Mouse (Mus musculus) gastrocnemius, postnatal 14 days (tissue): Measurements from ENCODE around the gene Gorasp2. TPM values are rescaled to one million over a fixed set of nuclear protein-coding genes. Genes with fewer than 3 reads are reported as not detected.

ENCODE experiments used
- DNase-seq: peaks from one replicate; pipeline ENCODE4 v3.0.0; 2021; ENCODE audit warnings: mixed read lengths
- intact Hi-C: fragments of 180-260 bp; cut with DNase I; formaldehyde crosslinking; loops from one replicate; pipeline ENCODE4 v1.15.1; 2025; ENCODE audit warnings: low total_unique reads
- total RNA-seq, 2 experiments: library from RNA; stranded (reverse); gene quantifications; 2 replicates each; pipeline ENCODE4 v1.2.3; 2021

Gene Gorasp2
- total RNA-seq, 2 experiments from 2014 or later, result 63.5 to 67.7 TPM

DNA sequence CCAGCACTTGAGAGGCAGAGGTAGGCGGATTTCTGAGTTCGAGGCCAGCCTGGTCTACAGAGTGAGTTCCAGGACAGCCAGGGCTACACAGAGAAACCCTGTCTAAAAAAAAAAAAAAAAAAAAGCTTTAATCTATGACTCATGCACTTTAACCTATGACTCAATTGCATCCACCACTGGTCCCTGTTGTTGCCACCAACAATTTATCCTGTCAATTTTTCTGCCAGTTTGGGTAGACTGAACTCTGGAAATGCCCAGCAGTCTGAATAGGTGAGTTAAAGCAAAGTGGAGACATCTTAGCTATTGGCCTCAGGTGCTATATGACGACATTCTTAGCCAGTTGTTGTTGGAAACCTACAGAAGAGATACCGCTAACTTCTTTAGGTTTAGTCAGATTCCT, 11.9 kb upstream of the Gorasp2 start:
- intact Hi-C loops, result no loop called here
- DNase-seq, result no peak

DNA sequence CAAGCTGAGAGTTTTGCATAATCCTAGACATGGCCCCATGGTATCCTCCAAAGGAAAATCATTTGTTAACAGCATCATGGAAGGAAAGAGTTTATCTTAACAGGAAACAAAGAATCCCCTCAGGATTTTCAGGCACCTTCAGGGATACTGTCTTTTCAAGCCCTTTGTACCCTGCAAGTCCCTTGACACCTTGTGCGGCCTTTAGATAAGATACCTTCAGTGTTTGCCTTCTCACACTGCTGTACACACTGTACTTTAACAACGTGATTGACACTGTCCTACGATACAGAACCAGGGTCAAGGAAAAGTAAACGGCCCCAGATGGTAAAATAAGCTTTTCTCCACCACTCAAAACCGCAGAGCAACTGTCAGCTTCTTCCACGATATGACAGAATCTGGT, 9.6 kb upstream of the Gorasp2 start:
- intact Hi-C loops, result no loop called here
- no peak for DNase-seq

DNA sequence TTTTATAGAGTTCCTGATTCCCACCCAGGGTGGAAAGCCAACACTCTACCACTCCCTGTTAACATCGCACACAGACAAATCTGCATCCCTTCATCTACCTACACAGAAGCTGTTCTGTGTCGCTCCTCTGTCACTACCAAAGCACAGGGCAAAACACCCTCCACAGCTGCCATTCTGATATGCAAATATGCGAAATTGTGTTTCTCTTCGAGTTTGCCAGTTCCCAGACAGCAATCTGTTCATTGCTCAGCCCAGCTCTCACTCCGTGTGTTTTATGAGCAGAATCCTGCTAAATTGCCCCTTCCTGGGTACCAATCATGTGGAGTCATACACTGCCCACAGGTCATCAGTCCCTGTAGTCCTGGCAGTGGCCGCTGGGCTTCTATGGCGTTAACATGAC, 4.3 kb upstream of the Gorasp2 start:
- intact Hi-C loops, result no loop called here
- DNase-seq, result no peak

DNA sequence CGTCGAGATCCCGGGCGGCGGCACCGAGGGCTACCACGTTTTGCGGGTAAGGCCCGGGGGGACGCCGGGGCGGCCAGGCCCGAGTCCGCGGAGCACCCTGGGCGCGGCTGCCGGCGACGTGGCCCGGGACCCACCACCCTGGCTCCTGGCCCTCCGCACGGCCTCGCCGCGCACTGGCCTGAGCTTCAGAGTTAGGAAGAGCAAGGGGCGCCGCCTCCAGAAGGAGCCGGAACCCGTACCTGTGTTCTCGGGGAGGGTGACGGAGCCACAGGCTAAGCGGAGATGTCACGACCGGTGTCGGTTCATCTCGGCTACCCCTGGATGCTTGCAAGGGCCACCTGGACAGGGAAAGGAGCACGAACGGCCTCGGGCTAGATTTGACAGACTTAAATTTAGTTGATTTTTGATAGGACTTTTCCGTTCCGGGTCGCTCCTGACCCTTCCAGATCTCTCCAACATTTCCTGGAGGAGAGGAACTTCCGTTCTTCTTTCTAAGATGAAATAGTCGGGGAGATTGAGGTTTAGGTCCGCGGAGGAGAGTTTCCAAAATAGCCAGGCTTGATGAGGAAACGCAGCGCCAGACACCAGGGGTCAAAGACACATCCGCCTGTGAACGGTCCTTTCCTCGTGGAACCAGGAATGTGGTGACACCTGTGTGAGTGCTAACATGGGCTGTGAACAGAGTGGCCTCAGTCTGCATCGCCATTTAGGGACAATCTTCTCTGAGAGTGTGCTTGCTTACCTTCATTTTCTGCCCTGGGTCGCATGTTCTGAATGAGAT, 529 bp downstream of the Gorasp2 start, which contains the start of gene Gm26558:
Gene Gm26558 (minus strand): TSS at position 394 of the 781 bp plus-strand sequence.
- no peak for DNase-seq
- intact Hi-C loops, result no loop called here

DNA sequence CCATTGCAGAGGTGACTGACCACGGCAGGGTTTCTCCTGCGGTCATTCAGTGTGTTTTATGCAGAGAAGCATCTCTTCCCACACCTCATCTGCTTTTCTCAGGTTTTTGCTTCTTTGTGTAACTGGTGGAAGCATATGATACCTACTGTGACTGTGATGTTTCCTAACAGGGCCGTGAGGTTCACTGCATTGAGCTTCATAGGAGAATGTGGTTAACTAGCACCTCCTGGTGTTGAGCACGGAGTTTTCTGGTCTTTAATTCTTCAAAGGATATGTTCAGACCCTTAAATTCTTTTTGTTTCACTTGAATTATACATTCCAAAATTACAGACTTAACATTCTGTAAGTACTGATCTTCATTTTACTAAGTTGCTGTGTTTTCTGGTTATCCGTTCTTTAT, 2.4 kb downstream of the Gorasp2 start:
- intact Hi-C loops, result no loop called here
- DNase-seq, result no peak

DNA sequence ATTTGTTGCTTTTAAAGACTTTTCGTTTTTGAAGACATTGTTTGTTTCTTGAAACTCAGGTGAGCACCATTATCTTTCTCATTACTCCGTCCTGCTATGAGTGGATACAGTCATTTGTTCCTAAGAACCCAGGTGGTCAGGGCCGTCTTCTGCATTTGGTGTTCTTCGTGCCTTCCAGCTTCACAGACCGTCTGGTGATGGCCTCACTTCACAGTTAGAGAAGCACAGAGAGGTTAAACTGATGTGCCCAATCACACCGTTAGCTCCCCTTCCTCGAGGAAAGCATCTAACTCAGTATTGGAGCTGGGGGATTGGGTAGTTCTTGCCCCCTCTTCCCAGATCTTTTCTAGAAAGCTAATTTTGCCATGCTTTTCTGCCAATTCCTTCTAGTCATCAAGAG, 5.6 kb downstream of the Gorasp2 start:
- intact Hi-C loops, result no loop called here

DNA sequence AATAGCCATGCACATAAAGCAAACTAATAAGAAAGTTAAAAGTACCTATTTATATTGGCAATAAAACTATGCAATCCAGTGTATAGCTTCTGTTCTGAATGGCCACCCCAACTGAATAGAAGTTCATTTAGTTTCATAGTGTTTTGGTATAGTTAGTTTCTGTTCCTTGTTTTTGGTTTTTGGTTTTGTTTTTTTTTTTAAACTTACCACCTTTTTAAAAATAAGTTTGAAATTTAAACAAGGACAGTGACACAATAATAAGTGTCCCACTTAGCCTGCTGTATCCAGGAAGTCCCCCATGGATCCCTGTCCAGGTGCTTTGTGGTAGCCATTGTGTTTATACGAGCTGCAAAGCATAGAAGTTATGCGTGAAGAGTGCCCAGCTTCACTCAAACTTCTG, 7.9 kb downstream of the Gorasp2 start:
- intact Hi-C loops, result no loop called here
- DNase-seq, result no peak

More for the DNA sequence above, 5.6 kb downstream of the Gorasp2 start:
- DNase-seq, result no peak

DNA sequence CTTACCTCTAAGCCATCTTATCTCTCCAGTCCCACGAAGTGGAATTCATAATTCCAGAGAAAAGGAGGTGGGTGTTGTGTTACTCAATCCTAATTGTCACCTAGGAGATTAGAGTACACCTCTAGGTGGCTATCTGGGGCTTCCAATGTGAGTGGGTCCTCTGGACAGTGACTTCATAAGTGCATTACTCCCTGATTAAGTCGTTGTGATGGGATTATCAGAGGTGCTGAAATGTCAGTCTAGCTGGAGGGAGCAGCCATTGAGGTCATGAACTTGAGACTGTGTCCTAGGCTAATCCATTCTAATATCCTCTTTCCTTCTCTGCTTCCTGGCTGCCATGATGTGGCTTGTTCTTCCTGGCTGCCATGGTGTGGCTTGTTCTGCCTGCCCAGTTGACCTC, 8.5 kb downstream of the Gorasp2 start:
- intact Hi-C loops, result no loop called here
- no peak for DNase-seq

DNA sequence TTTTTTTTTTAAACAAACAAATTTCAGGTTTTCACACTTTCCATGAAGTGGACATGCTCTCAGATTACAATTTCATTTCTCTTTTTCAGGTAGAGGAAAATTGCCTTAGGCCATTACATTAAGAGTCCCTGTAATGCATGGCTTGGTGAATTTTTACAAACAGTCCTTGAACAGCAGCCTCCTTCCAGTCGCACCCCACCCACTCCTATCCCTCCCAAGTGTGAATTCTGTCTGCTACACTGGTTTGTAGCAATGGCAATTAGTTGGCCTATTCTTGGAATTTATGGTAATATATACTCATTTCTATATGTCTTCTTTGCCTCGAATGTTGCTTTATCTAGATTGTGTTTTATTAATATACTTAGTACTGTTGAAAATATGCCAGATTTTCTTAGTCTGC, 11.1 kb downstream of the Gorasp2 start:
- no peak for DNase-seq
- intact Hi-C loops, result no loop called here

DNA sequence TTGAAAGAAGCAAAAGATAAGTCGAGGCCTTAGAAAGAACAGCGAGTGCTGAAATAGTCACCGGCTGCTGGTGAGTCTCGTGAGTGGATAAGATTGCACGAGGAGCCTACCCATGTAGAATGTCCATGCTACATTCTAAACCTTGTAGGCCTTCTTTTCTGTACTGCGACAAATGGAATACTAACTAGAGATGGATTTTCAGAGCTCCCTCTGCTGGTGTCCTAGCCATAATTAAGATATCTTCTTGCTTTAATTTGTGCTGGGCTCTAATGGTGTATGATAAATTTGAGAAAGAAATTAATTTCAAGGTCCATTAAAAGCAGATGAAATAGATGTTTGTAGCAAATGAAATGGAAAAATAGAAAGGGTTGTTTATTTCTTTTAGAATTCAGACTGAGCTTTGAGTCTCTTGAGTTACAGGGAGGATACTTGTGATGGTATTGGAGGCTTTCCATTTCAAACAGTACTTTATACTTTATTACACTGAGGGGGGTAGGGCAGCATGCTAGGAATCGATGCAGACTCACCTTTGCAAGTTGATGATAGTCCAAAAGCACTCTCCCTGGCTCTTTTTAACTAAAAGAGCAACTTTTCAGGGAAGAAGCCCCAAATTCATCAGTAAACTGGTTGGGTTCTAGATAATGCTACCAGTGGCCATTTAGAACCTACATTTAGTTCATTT, 12.2 kb downstream of the Gorasp2 start:
- no peak for DNase-seq
- intact Hi-C loops, result no loop called here

DNA sequence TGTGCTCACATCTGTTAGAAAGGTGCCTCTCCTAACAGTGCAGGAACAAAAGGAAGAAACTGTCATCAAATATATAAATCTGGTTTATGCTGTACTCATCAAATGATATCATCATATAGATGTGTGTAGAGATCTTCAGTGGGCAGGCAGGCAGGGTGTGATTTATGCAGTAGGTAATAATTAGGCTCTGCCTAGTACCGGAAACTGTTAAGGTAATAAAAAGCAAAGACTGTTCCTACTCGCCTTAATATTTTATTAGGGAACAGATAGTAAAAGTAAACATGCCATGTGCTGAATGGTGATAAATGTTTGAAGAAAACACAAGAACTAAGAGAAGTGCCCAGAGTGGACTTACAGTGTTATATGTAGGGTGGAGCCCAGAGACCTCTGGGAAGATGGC, 20.9 kb downstream of the Gorasp2 start:
- intact Hi-C loops, result no loop called here
- no peak for DNase-seq

DNA sequence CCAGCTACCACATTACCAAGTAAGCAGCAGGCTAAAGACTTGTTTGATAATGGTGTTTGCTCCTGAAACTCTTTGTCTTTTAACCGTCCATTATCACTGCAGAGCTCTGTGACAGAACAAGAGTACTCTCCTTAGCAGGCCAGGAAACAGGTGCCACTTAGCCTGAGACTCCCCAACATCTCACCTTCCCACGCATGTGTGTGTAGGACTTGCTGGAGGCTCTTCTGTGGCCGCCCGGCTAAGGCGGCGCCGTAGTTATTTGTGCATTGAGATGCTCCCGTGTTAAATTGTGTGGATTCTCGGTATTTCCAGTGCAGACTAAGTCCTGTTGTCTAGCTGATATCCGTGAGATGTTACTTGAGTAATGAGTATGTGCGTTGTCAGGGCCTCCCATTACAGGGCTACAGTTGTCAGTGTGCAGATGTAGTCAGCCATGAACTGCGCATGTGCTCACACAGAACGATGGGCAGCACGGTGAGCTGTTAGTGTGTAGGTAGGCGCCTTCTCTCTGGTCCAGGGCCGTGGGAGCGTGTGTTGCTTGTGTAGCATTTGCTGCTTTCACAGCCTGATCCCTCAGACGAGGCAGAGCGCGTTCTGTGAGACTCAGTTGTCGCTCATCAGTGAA, 27.2 kb downstream of the Gorasp2 start:
- no peak for DNase-seq
- intact Hi-C loops, result no loop called here

DNA sequence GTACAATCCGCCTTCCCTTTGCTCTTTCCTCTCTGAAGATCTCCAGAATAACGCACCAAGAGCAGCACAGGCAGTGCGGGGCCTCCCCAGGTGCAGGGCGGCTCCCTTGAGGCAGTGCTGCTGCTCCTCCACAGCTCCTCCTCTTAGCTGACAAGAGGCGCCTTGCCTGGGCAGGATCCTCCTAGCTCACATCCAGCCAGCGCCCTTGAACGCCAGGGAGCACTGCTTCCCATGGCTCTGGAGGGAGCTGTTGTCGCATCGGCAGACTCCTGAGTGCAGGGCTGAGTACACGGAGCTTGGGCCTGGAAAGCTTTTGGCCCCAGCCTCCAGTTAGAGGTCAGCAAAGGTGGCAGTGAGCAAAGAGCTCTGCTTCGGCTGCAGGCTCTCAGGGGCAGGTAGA, 28.8 kb downstream of the Gorasp2 start:
- intact Hi-C loops, result no loop called here
- peak; percentile 24 for DNase-seq

DNA sequence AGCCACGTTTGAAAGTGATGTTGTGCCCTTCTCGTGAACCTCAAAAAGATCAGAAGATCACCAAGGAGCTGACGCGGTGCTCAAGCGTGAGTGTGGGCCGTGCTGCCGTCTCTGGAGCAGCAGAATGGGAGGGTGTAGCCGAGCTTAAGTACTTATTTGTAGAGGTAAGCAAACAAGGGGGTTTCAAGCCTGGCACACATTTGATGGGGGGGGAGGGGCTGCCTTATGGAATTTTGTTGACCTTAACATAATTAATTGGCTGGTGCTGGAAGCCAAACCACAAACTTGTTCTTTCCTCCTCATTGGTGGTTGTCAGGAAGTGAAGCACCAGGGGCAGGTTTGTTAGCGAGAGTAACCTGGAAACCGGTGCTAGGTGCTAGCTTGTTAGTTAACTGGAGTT, 34.3 kb downstream of the Gorasp2 start:
- intact Hi-C loops, result no loop called here
- no peak for DNase-seq

DNA sequence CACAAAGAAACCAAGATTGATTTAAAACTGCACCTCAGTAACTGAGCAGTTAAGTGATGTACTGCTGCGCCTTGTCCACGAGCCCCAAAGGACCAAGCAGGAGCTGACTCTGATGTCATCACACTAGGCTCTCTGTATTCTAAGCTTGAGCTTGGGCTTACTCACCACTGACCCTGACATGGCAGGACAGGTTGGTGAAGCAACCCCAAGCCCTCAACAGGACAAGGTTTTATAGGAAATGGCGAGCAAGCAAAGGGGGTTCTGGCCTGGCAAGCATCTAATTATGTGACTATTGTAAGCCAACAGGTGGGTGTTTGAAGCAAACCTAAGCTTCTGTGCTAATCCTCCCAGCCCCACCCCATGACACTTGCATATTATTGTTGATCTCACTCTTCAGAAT, 39.5 kb downstream of the Gorasp2 start:
- intact Hi-C loops, result loop anchor here (5.0 to 10.0 kb wide), 2 partner anchors 124 to 336 kb away; partner anchors contain the start of gene Tlk1

DNA sequence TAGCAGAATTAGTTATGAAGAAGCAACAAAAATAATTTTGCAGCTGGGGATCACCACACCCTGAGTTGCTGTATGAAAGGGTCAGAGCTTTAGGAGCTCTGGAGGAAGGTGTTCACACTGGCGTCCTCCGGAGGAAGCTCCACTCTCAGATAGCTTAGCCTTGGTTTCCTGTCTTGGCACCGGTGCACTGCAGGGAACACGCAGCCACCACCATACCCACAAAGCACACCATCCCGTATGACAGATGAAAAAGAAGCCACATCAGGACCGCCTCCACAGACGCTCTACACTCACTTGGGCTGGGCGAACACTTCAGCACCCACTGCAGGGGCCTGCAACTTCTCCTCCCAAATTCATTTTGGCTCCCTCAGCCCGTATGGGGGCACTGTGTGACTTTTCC, 40.2 kb downstream of the Gorasp2 start:
- no peak for DNase-seq
- intact Hi-C loops, result loop anchor here (5.0 to 10.0 kb wide), 2 partner anchors 123 to 336 kb away; partner anchors contain the start of gene Tlk1

More for the DNA sequence above, 39.5 kb downstream of the Gorasp2 start:
- no peak for DNase-seq

DNA sequence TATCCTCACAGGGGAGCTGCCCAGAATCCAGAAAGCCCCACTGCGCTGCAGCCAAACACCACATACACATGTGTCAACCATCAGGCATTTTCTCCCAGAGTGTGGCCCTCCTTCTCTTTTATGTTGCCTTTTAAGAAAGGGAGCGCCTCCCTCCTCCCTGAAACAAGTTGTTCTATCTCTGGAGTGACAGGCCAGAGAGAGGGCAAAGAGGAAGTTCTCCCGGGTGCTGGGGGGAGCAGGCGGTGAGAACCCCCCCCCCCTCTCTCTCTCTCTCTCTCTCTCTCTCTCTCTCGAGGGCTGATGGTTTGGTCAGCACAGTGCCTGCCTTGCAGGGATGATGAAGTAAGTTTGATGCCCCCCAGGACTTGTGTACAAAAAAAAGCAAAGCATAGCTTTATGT, 41.0 kb downstream of the Gorasp2 start:
- intact Hi-C loops, result loop anchor here (5.0 to 10.0 kb wide), 2 partner anchors 122 to 335 kb away; partner anchors contain the start of gene Tlk1
- DNase-seq, result no peak

DNA sequence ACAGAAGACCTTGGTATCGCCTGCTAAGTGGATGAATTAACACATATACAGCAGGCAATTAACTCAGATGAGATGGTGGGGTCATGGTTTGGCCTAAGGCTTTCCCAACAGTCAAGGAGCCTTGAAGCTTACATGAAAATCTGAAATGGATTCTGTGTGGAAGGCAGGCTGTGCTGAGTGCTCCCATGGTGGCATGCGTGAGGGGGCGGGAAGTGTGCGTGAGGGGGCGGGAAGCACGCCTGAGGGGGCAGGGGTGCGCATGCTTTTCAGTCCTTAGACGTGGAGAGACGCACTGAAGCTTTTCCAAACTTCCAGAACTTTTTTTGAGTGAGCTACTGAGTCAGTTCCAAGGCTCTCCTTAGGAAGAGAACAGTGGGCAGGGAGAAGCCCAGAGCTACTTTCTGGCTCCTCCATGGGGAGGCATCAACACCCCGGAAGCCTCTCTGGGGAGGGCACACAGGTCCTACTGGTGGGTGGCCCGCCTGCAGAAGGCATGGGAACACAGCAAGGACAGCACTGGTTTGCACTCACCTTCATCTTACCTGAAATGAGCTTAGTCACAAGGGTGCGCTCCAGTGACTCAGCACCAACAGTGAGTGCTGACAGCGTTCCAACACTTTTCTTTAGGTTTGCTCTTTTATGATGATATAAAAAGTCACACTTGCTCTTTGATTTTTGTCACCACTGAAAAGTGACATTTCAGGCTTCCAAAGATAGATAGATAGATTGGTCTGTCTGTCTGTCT, 47.8 kb downstream of the Gorasp2 start:
- intact Hi-C loops, result loop anchor here (10.0 kb wide), 1 partner anchor 116 kb away; the partner anchor contains the start of gene Tlk1

DNA sequence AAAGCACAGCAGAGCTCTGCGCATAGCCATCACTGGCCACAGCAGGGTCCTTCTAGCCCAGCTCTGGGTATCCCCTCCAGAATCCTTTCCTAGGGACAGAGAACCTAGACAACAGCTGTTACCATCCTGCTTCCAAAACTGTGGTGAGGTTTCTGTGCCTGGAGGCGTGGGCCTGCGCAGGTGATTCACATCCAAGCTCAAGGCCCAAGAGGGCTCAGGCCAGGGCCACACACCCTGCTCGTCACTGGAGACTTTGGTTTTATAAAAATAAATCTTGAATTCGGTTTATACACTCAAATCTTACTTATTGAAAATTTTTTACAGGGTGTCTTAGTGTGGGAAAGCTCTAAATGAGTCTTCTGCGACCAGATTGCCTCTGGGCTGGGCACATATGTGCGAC, 48.9 kb downstream of the Gorasp2 start:
- DNase-seq, result no peak
- intact Hi-C loops, result no loop called here

More for the DNA sequence above, 47.8 kb downstream of the Gorasp2 start:
- no peak for DNase-seq

DNA sequence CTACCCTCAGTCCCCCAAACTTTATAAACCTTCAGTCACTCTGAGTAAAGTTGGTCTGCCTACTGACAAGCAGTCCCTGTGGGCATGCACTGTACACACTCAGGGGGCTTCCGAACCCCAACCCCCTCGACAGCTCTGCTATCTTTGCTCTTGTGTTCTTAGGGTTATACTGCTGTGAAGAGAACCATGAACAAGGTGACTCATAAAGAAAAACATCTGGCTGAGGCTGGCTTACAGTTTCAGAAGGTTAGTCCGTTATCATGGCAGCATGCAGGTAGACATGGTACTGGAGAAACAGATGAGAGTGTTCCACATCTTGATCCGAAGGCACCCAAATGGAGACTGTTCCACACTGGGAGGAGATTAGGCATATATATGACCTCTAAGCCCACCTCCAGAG, 49.5 kb downstream of the Gorasp2 start:
- no peak for DNase-seq

More for the DNA sequence above, 49.5 kb downstream of the Gorasp2 start:
- intact Hi-C loops, result no loop called here
